Mouse (Mus musculus) gastrocnemius, adult 8-10 months (tissue): ENCODE measurements around the gene Atp13a3. TPM values are rescaled to one million over a fixed set of nuclear protein-coding genes. Genes with fewer than 3 reads are reported as not detected.
"Not testable (repeated sequence)": the region's sequence is repeated elsewhere in the genome, so short reads cannot be mapped to it uniquely, and the experiment has no call there.

Experiments used
- DNase-seq, 2 experiments: peaks; one replicate each; pipeline ENCODE4 v3.0.0; 2022; ENCODE audit warnings: low spot score in 2 of 2
- total RNA-seq, 4 experiments: library from RNA; stranded (reverse); gene quantifications; 2 replicates each; pipeline ENCODE4 v1.2.4; 2022

Atp13a3 gene
- total RNA-seq, 4 experiments from 2014 or later = 30.2 to 43.7 (median 36.2) TPM

- DNase-seq = no peak
These were observed 10.5 kb upstream of the Atp13a3 start for GRCm38 (mm10) chr16:30416284-30416683.

GRCm38 (mm10) chr16:30412680-30413079 lies 6.9 kb upstream of the Atp13a3 start:
- no peak for DNase-seq

GRCm38 (mm10) chr16:30410914-30411313 lies 5.1 kb upstream of the Atp13a3 start:
- DNase-seq = no peak

GRCm38 (mm10) chr16:30407513-30407912 lies 1.7 kb upstream of the Atp13a3 start:
- no peak for DNase-seq

GRCm38 (mm10) chr16:30403528-30403927 lies 2.2 kb downstream of the Atp13a3 start:
- DNase-seq = no peak

- DNase-seq = peak; percentile 46 to 51
These were observed 8.4 kb downstream of the Atp13a3 start for GRCm38 (mm10) chr16:30397127-30398057.

- DNase-seq = no peak
These were observed 10.6 kb downstream of the Atp13a3 start for GRCm38 (mm10) chr16:30395136-30395535.

- no peak for DNase-seq
These were observed 15.0 kb downstream of the Atp13a3 start for GRCm38 (mm10) chr16:30390650-30391340.

GRCm38 (mm10) chr16:30389831-30390649 lies 15.7 kb downstream of the Atp13a3 start:
- DNase-seq = no peak

- DNase-seq = no peak
These were observed 16.5 kb downstream of the Atp13a3 start for GRCm38 (mm10) chr16:30389210-30389684.

GRCm38 (mm10) chr16:30388522-30389209 lies 17.1 kb downstream of the Atp13a3 start:
- peak; percentile 83 to 84 for DNase-seq

- peak; percentile 6 to 7 for DNase-seq
These were observed 17.8 kb downstream of the Atp13a3 start for GRCm38 (mm10) chr16:30387871-30388460.

- DNase-seq = no peak
These were observed 18.8 kb downstream of the Atp13a3 start for GRCm38 (mm10) chr16:30386911-30387439.

- DNase-seq = no peak
These were observed 20.2 kb downstream of the Atp13a3 start for GRCm38 (mm10) chr16:30385531-30385930.

- DNase-seq = no peak
These were observed 29.5 kb downstream of the Atp13a3 start for GRCm38 (mm10) chr16:30376237-30376636.

GRCm38 (mm10) chr16:30374927-30375326 lies 30.8 kb downstream of the Atp13a3 start:
- DNase-seq = no peak

GRCm38 (mm10) chr16:30374266-30374665 lies 31.5 kb downstream of the Atp13a3 start:
- no peak for DNase-seq

- not testable (repeated sequence) for DNase-seq
These were observed 32.5 kb downstream of the Atp13a3 start for GRCm38 (mm10) chr16:30373286-30373685.

GRCm38 (mm10) chr16:30367395-30367794 lies 38.4 kb downstream of the Atp13a3 start:
- DNase-seq = no peak

GRCm38 (mm10) chr16:30364604-30365003 lies 41.2 kb downstream of the Atp13a3 start:
- DNase-seq = no peak
